Mouse (Mus musculus): Measurements from ENCODE around the gene Cdkn2b. TPM values are rescaled to one million over a fixed set of nuclear protein-coding genes. Genes with fewer than 3 reads are reported as not detected.

Gene Cdkn2b
- 10 to 100 TPM; 12.2 to 14.8 (median 13.5) TPM for total RNA-seq (2022)

GRCm38 (mm10) chr4:89310491-89311254 lies at the start of gene Cdkn2b:
TSS of gene Cdkn2b (minus strand) at chr4:89311039.
- peak; percentile 95 for DNase-seq

- DNase-seq = peak; percentile 18
Observed at GRCm38 (mm10) chr4:89360349-89360748, 49.5 kb upstream of the Cdkn2b start.

- no peak for DNase-seq
Observed at GRCm38 (mm10) chr4:89359506-89359905, 48.7 kb upstream of the Cdkn2b start.

GRCm38 (mm10) chr4:89353935-89354334 lies 43.1 kb upstream of the Cdkn2b start:
- no peak for DNase-seq

- DNase-seq = no peak
Observed at GRCm38 (mm10) chr4:89353071-89353582, 42.3 kb upstream of the Cdkn2b start.

- no peak for DNase-seq
Observed at GRCm38 (mm10) chr4:89351474-89351873, 40.6 kb upstream of the Cdkn2b start.

- DNase-seq = no peak
Observed at GRCm38 (mm10) chr4:89350938-89351451, 40.2 kb upstream of the Cdkn2b start.

GRCm38 (mm10) chr4:89350391-89350790 lies 39.6 kb upstream of the Cdkn2b start:
- no peak for DNase-seq

- DNase-seq = no peak
Observed at GRCm38 (mm10) chr4:89348842-89349241, 38.0 kb upstream of the Cdkn2b start.

- DNase-seq = no peak
Observed at GRCm38 (mm10) chr4:89313461-89313860, 2.6 kb upstream of the Cdkn2b start.

GRCm38 (mm10) chr4:89309996-89310395 lies 843 bp downstream of the Cdkn2b start:
- no peak for DNase-seq

GRCm38 (mm10) chr4:89308001-89308400 lies 2.8 kb downstream of the Cdkn2b start:
- no peak for DNase-seq

GRCm38 (mm10) chr4:89306798-89307365 lies 4.0 kb downstream of the Cdkn2b start:
- DNase-seq = no peak

- DNase-seq = no peak
Observed at GRCm38 (mm10) chr4:89305691-89306090, 5.1 kb downstream of the Cdkn2b start.

- DNase-seq = no peak
Observed at GRCm38 (mm10) chr4:89303281-89303995, 7.4 kb downstream of the Cdkn2b start.

GRCm38 (mm10) chr4:89302129-89302528 lies 8.7 kb downstream of the Cdkn2b start:
- DNase-seq = no peak

- DNase-seq = no peak
Observed at GRCm38 (mm10) chr4:89299721-89300120, 11.1 kb downstream of the Cdkn2b start.

GRCm38 (mm10) chr4:89295441-89296220 lies 15.2 kb downstream of the Cdkn2b start:
- no peak for DNase-seq

GRCm38 (mm10) chr4:89294486-89295440 lies 16.1 kb downstream of the Cdkn2b start, which contains the start of gene Cdkn2a:
TSS of gene Cdkn2a (minus strand) at chr4:89294653.
- peak; percentile 47 for DNase-seq

- no peak for DNase-seq
Observed at GRCm38 (mm10) chr4:89294091-89294485, 16.8 kb downstream of the Cdkn2b start.

GRCm38 (mm10) chr4:89293516-89293915 lies 17.3 kb downstream of the Cdkn2b start:
- no peak for DNase-seq

Measured in adrenal gland, adult 8-10 months (tissue).